Mouse (Mus musculus): ENCODE results near the gene Bpifc.

- no peak for TF ChIP-seq POLR2A (IDR thresholded peaks at IDR 0.05; ENCODE audit: extremely low read depth, insufficient read depth, low read length)
- no peak for TF ChIP-seq CTCF (IDR thresholded peaks at IDR 0.05; ENCODE audit: extremely low read depth, insufficient read depth, low read length)
These were observed 9.7 kb upstream of the Bpifc start for GRCm38 (mm10) chr10:86021408-86021748.
